Mouse (Mus musculus) hindbrain, embryonic 10.5 days (tissue): ENCODE data around the gene Cacng4. TPM values are rescaled to one million over a fixed set of nuclear protein-coding genes. Genes with fewer than 3 reads are reported as not detected.
A peak's percentile ranks its signal among the peaks of the same experiment; 100 is the strongest.

Experiments used
- DNase-seq: peaks from one replicate; pipeline ENCODE4 v3.0.0-alpha.2; 2017; ENCODE audit warnings: low spot score
- H3K27ac ChIP-seq: fragments of 300-500 bp; sonication (generic); 2 replicates; pipeline ENCODE4 v1.5.1; 2016; ENCODE audit warnings: mild to moderate bottlenecking, moderate library complexity
- H3K27me3 ChIP-seq: fragments of 300-500 bp; sonication (generic); 2 replicates; pipeline ENCODE4 v1.6.1; 2016; ENCODE audit warnings: mild to moderate bottlenecking; ENCODE audit not compliant: poor library complexity, insufficient read depth, severe bottlenecking
- H3K36me3 ChIP-seq: fragments of 300-500 bp; sonication (generic); 2 replicates; pipeline ENCODE4 v1.6.1; 2016; ENCODE audit warnings: mild to moderate bottlenecking, moderate library complexity
- H3K4me1 ChIP-seq: fragments of 300-500 bp; sonication (generic); replicated peaks from 2 replicates; pipeline ENCODE4 v1.6.1; 2016; ENCODE audit warnings: mild to moderate bottlenecking
- H3K4me3 ChIP-seq: fragments of 300-500 bp; sonication (generic); 2 replicates; pipeline ENCODE4 v1.5.1; 2016; ENCODE audit warnings: mild to moderate bottlenecking, moderate library complexity
- H3K9me3 ChIP-seq: fragments of 300-500 bp; sonication (generic); 2 replicates; pipeline ENCODE4 v1.6.1; 2016; ENCODE audit warnings: mild to moderate bottlenecking, moderate library complexity
- WGBS: fragments of 180-500 bp; shearing (Covaris S2); methylation state at CpG from one replicate; pipeline ENCODE4 v1.1.7; 2016; 5-methylcytosine and 5-hydroxymethylcytosine counted together
- polyA plus RNA-seq: library from polyadenylated mRNA; unstranded; fragments of >200 nt; fragmentation: Nextera tagmentation; extraction: Ambion mirVana; gene quantifications from 2 replicates; pipeline ENCODE4 v1.2.1, GENCODE M21; 2016

Cacng4 gene
- polyA plus RNA-seq, 1 experiment from 2014 or later: 15.7 TPM

- peak overlapping the region; percentile 96 for H3K27ac ChIP-seq
- no peaks in the 10 kb centered on the region for H3K9me3 ChIP-seq
- peak; percentile 80 for DNase-seq
- H3K4me3 ChIP-seq: peak overlapping the region; percentile 84
- WGBS: under 1% methylated on average over 64 of the region's 64 CpGs
- peaks cover 16% of the 10 kb centered on the region for H3K36me3 ChIP-seq
- peaks cover 66% of the 10 kb centered on the region for H3K27me3 ChIP-seq
- H3K4me1 ChIP-seq: peaks cover 63% of the 10 kb centered on the region
Observed at GRCm38 (mm10) chr11:107793200-107794102, 906 bp downstream of the Cacng4 start.

- DNase-seq: peak; percentile 35
- WGBS: 38% methylated on average over 9 of the region's 9 CpGs
- Histone ChIP-seq H3K27me3 (peaks cover 56% of the 10 kb centered on the region), H3K9me3 (no peaks in the 10 kb centered on the region), H3K4me1 (peaks cover 54% of the 10 kb centered on the region), H3K4me3 (peak overlapping the region; percentile 84), H3K27ac (peak overlapping the region; percentile 53; the same call in 1 of the 2 replicates), H3K36me3 (peaks cover 29% of the 10 kb centered on the region)
Observed at GRCm38 (mm10) chr11:107792136-107792535, 2.2 kb downstream of the Cacng4 start.

- no peak for DNase-seq
- H3K9me3 ChIP-seq: 0 out of 2 replicates have a peak, but pooled peaks cover 3% of the 10 kb centered on the region
- peaks cover 30% of the 10 kb centered on the region for H3K36me3 ChIP-seq
- 80% methylated on average over 3 of the region's 3 CpGs for WGBS
- no peak overlapping the region for H3K4me3 ChIP-seq
- H3K4me1 ChIP-seq: 0 out of 2 replicates have a peak, but pooled peaks cover 10% of the 10 kb centered on the region
- H3K27me3 ChIP-seq: 0 out of 2 replicates have a peak, but pooled peaks cover 3% of the 10 kb centered on the region
- H3K27ac ChIP-seq: no peak overlapping the region
Observed at GRCm38 (mm10) chr11:107785761-107786160, 8.6 kb downstream of the Cacng4 start.

- no peak overlapping the region for H3K27ac ChIP-seq
Observed at GRCm38 (mm10) chr11:107785288-107785687, 9.1 kb downstream of the Cacng4 start.

GRCm38 (mm10) chr11:107783861-107784754 lies 10.2 kb downstream of the Cacng4 start:
- H3K4me1 ChIP-seq: peaks cover 20% of the 10 kb centered on the region
- H3K36me3 ChIP-seq: peaks cover 21% of the 10 kb centered on the region
- H3K4me3 ChIP-seq: no peak overlapping the region
- 0 out of 2 replicates have a peak, but pooled peaks cover 3% of the 10 kb centered on the region for H3K9me3 ChIP-seq
- WGBS: 90% methylated on average over 8 of the region's 8 CpGs
- DNase-seq: no peak
- H3K27ac ChIP-seq: no peak overlapping the region
- H3K27me3 ChIP-seq: no peaks in the 10 kb centered on the region

More at GRCm38 (mm10) chr11:107785288-107785687, 9.1 kb downstream of the Cacng4 start:
- Histone ChIP-seq H3K27me3 (no peaks in the 10 kb centered on the region), H3K36me3 (peaks cover 30% of the 10 kb centered on the region), H3K4me1 (peaks cover 8% of the 10 kb centered on the region; the same call in 1 of the 2 replicates), H3K4me3 (no peak overlapping the region), H3K9me3 (0 out of 2 replicates have a peak, but pooled peaks cover 3% of the 10 kb centered on the region)
- DNase-seq: peak; percentile 34
- WGBS: 84% methylated on average over 1 of the region's 1 CpGs

GRCm38 (mm10) chr11:107782591-107782990 lies 11.8 kb downstream of the Cacng4 start:
- 0 out of 2 replicates have a peak, but pooled peaks cover 3% of the 10 kb centered on the region for H3K9me3 ChIP-seq
- no peak overlapping the region for H3K4me3 ChIP-seq
- H3K4me1 ChIP-seq: peaks cover 35% of the 10 kb centered on the region
- H3K36me3 ChIP-seq: peaks cover 6% of the 10 kb centered on the region
- WGBS: 78% methylated on average over 5 of the region's 5 CpGs
- no peaks in the 10 kb centered on the region for H3K27me3 ChIP-seq
- H3K27ac ChIP-seq: no peak overlapping the region
- no peak for DNase-seq

- Histone ChIP-seq H3K36me3 (no peaks in the 10 kb centered on the region), H3K27ac (peak overlapping the region; percentile 73), H3K4me1 (peaks cover 68% of the 10 kb centered on the region), H3K27me3 (0 out of 2 replicates have a peak, but pooled peaks cover 6% of the 10 kb centered on the region), H3K4me3 (no peak overlapping the region), H3K9me3 (no peaks in the 10 kb centered on the region)
- WGBS: 44% methylated on average over 9 of the region's 9 CpGs
- no peak for DNase-seq
Observed at GRCm38 (mm10) chr11:107778859-107779258, 15.5 kb downstream of the Cacng4 start.

GRCm38 (mm10) chr11:107777487-107777886 lies 16.9 kb downstream of the Cacng4 start:
- H3K4me1 ChIP-seq: peaks cover 75% of the 10 kb centered on the region
- WGBS: 72% methylated on average over 12 of the region's 12 CpGs
- no peak overlapping the region for H3K4me3 ChIP-seq

GRCm38 (mm10) chr11:107773312-107773711 lies 21.0 kb downstream of the Cacng4 start:
- no peak overlapping the region for H3K4me3 ChIP-seq
- H3K27me3 ChIP-seq: 0 out of 2 replicates have a peak, but pooled peaks cover 6% of the 10 kb centered on the region
- 0 out of 2 replicates have a peak, but pooled peaks cover 7% of the 10 kb centered on the region for H3K36me3 ChIP-seq
- no peaks in the 10 kb centered on the region for H3K9me3 ChIP-seq
- peaks cover 76% of the 10 kb centered on the region for H3K4me1 ChIP-seq
- DNase-seq: no peak
- H3K27ac ChIP-seq: 0 out of 2 replicates have a peak overlapping the region, but pooled peaks have one; percentile 50
- 62% methylated on average over 8 of the region's 8 CpGs for WGBS

More at GRCm38 (mm10) chr11:107777487-107777886, 16.9 kb downstream of the Cacng4 start:
- peak overlapping the region; percentile 50; the same call in 1 of the 2 replicates for H3K27ac ChIP-seq
- H3K9me3 ChIP-seq: no peaks in the 10 kb centered on the region
- no peaks in the 10 kb centered on the region for H3K36me3 ChIP-seq
- DNase-seq: no peak
- H3K27me3 ChIP-seq: 0 out of 2 replicates have a peak, but pooled peaks cover 6% of the 10 kb centered on the region

GRCm38 (mm10) chr11:107772002-107772401 lies 22.4 kb downstream of the Cacng4 start:
- Histone ChIP-seq H3K4me1 (peaks cover 75% of the 10 kb centered on the region), H3K27ac (0 out of 2 replicates have a peak overlapping the region, but pooled peaks have one; percentile 29), H3K9me3 (no peaks in the 10 kb centered on the region), H3K27me3 (0 out of 2 replicates have a peak, but pooled peaks cover 6% of the 10 kb centered on the region), H3K36me3 (0 out of 2 replicates have a peak, but pooled peaks cover 7% of the 10 kb centered on the region), H3K4me3 (no peak overlapping the region)
- WGBS: 71% methylated on average over 6 of the region's 6 CpGs
- no peak for DNase-seq

GRCm38 (mm10) chr11:107768361-107768760 lies 26.0 kb downstream of the Cacng4 start:
- DNase-seq: no peak
- Histone ChIP-seq H3K27ac (peak overlapping the region; percentile 43; the same call in 1 of the 2 replicates), H3K4me3 (no peak overlapping the region), H3K27me3 (no peaks in the 10 kb centered on the region), H3K36me3 (0 out of 2 replicates have a peak, but pooled peaks cover 7% of the 10 kb centered on the region), H3K9me3 (no peaks in the 10 kb centered on the region), H3K4me1 (peaks cover 54% of the 10 kb centered on the region)
- WGBS: 59% methylated on average over 8 of the region's 8 CpGs

GRCm38 (mm10) chr11:107766932-107767331 lies 27.4 kb downstream of the Cacng4 start:
- Histone ChIP-seq H3K27ac (no peak overlapping the region), H3K4me3 (no peak overlapping the region), H3K4me1 (peaks cover 54% of the 10 kb centered on the region)

More at GRCm38 (mm10) chr11:107766932-107767331, 27.4 kb downstream of the Cacng4 start:
- WGBS: 77% methylated on average over 12 of the region's 12 CpGs
- H3K9me3 ChIP-seq: no peaks in the 10 kb centered on the region
- H3K27me3 ChIP-seq: no peaks in the 10 kb centered on the region
- 0 out of 2 replicates have a peak, but pooled peaks cover 7% of the 10 kb centered on the region for H3K36me3 ChIP-seq
- no peak for DNase-seq
